Mouse (Mus musculus) neural tube, embryonic 11.5 days (tissue): ENCODE measurements at regions not wholly inside any gene's neighbourhood (a gene's known extent, or its start where the extent isn't known, plus 50 kb on each side); places are given as distances from the start of the nearest gene placed in this dataset.

ENCODE experiments used
- ATAC-seq: fragments of 200-750 bp; cut with Nextera tagmentation; 2 replicates; pipeline ENCODE4 v1.8.0; 2017; ENCODE audit warnings: moderate number of reproducible peaks, mild to moderate bottlenecking, moderate TSS enrichment, moderate library complexity; ENCODE audit not compliant: insufficient read depth, low FRiP score, low TSS enrichment
- DNase-seq: peaks from one replicate; pipeline ENCODE4 v3.0.0-alpha.2; 2015; ENCODE audit warnings: low spot score
- H3K27ac ChIP-seq: fragments of 300-500 bp; sonication (generic); 2 replicates; pipeline ENCODE4 v1.5.1; 2014; ENCODE audit warnings: low read depth, mild to moderate bottlenecking, low read length
- H3K27me3 ChIP-seq: fragments of 300-500 bp; sonication (generic); 2 replicates; pipeline ENCODE4 v1.6.1; 2014; ENCODE audit warnings: mild to moderate bottlenecking, low read length, mixed read lengths; ENCODE audit not compliant: control insufficient read depth, insufficient read depth
- H3K36me3 ChIP-seq: fragments of 300-500 bp; sonication (generic); 2 replicates; pipeline ENCODE4 v1.6.1; 2014; ENCODE audit warnings: mild to moderate bottlenecking, low read length, moderate library complexity, mixed read lengths; ENCODE audit not compliant: control insufficient read depth, insufficient read depth
- H3K4me1 ChIP-seq: fragments of 300-500 bp; sonication (generic); 2 replicates; pipeline ENCODE4 v1.6.1; 2014; ENCODE audit warnings: low read length, mixed read lengths; ENCODE audit not compliant: control insufficient read depth, insufficient read depth
- H3K4me2 ChIP-seq: fragments of 300-500 bp; sonication (generic); 2 replicates; pipeline ENCODE4 v1.6.1; 2014; ENCODE audit warnings: low read depth, mild to moderate bottlenecking, moderate library complexity
- H3K4me3 ChIP-seq: fragments of 300-500 bp; sonication (generic); 2 replicates; pipeline ENCODE4 v1.5.1; 2014; ENCODE audit warnings: low read depth, low read length
- H3K9ac ChIP-seq: fragments of 300-500 bp; sonication (generic); 2 replicates; pipeline ENCODE4 v1.6.1; 2014; ENCODE audit warnings: mild to moderate bottlenecking, low read length
- H3K9me3 ChIP-seq: fragments of 300-500 bp; sonication (generic); 2 replicates; pipeline ENCODE4 v1.6.1; 2016; ENCODE audit warnings: low read length; ENCODE audit not compliant: control insufficient read depth
- WGBS: fragments of 180-500 bp; shearing (Covaris S2); extraction: QIAGEN DNeasy Blood & Tissue Kit; methylation state at CpG from one replicate; pipeline ENCODE4 v1.1.7; 2014; 5-methylcytosine and 5-hydroxymethylcytosine counted together

DNA sequence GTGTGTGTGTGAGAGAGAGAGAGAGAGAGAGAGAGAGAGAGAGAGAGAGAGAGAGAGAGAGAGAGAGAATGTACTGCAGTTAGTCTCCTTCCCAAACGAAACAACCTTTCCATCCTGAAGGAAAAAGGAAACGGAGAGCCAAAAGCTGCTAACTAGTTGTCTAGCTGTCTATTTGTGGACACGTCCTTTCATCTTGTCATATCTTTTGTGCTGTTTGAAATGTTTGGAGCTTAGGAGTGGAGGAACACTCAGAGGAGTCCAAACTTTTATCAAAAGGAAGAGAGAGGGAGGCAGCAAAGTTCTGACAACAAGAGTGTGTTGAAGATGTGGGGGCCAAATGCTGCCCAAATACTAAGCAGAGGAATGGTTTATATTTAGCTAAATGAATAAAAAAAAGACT lies 246.6 kb downstream of the Tmem38b start:
- Histone ChIP-seq H3K9ac (no peak overlapping the region), H3K4me1 (peaks cover 4% of the 10 kb centered on the region; the same call in 1 of the 2 replicates), H3K27me3 (no peaks in the 10 kb centered on the region), H3K4me3 (no peak overlapping the region), H3K9me3 (no peaks in the 10 kb centered on the region), H3K36me3 (no peaks in the 10 kb centered on the region), H3K27ac (no peak overlapping the region; the same call in 1 of the 2 replicates), H3K4me2 (no peak overlapping the region)
- no peak for DNase-seq
- 40% methylated on average over 3 of the region's 3 CpGs for WGBS
- no peak for ATAC-seq

DNA sequence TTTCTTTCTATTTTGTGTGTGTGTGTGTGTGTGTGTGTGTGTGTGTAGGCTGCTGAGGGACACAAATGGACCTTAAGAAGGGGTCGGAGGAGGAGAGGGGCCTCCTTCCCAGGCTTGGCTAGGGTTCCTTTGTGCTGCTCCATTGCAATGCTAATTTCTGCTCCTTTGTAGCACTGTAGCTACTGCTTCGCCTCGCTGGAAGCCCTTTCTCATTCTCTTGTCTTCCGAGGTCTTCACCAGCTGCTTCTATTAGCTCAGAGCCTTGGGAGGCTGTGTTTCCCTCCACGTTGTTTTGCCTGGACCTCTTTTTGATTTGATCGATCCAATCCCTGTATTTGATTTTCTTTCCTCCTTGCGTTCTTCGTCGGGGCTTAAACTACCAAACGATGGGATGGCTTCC lies 247.1 kb downstream of the Tmem38b start:
- H3K9ac ChIP-seq = 0 out of 2 replicates have a peak overlapping the region, but pooled peaks have one; percentile 1
- no peak overlapping the region for H3K4me2 ChIP-seq
- H3K4me3 ChIP-seq = no peak overlapping the region
- H3K36me3 ChIP-seq = no peaks in the 10 kb centered on the region
- DNase-seq (peak; percentile 71), ATAC-seq (peak; percentile 91)
- H3K4me1 ChIP-seq = peaks cover 4% of the 10 kb centered on the region; the same call in 1 of the 2 replicates
- no peaks in the 10 kb centered on the region for H3K9me3 ChIP-seq
- 9% methylated on average over 10 of the region's 10 CpGs for WGBS
- no peaks in the 10 kb centered on the region for H3K27me3 ChIP-seq
- peak overlapping the region; percentile 47 for H3K27ac ChIP-seq

DNA sequence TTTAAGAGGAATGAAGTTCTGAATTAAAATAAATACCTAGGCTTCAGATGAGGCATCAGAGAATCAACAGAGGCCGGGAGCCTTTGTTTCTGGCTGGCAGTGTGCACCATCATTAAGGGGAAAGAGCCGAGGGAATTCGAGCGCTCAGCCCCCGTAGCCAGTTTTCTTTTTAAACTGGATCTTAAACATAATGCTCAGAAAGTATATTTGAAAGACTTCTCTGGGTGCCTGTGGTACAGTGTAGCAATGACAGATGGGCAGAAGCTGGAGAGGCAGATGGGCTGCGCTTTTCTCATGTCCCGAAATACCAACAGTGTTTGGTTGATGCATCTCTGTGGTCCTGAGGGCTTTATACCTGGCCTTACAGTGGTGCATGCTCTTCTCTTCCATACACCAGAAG lies 247.6 kb downstream of the Tmem38b start:
- Histone ChIP-seq H3K4me1 (peaks cover 4% of the 10 kb centered on the region; the same call in 1 of the 2 replicates), H3K36me3 (no peaks in the 10 kb centered on the region), H3K4me2 (no peak overlapping the region), H3K27me3 (no peaks in the 10 kb centered on the region), H3K9me3 (no peaks in the 10 kb centered on the region), H3K4me3 (no peak overlapping the region), H3K27ac (peak overlapping the region; percentile 47), H3K9ac (no peak overlapping the region; the same call in 1 of the 2 replicates)
- peak; percentile 29; the same call in 1 of the 2 replicates for ATAC-seq
- WGBS = 47% methylated on average over 7 of the region's 7 CpGs
- peak; percentile 24 for DNase-seq

DNA sequence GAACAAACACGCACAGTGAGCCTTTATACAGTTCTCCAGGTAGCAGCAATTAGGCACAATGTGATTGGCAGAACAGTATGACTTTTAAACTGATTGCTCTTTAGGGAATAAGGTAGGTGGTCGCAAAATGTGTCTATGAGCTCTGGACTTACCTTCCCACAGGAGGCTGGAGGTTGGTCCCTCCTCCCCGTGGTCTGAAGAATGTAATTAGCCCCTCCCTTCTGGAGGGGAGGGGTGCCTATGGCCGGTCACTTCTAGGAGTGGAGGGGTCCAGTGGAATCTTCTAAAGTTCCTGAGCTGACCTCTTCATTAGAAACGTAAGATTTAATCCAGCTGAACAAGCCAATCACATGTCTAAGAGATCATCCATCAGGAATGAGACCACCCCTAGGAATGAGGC lies 248.4 kb downstream of the Tmem38b start:
- Histone ChIP-seq H3K4me2 (no peak overlapping the region), H3K9me3 (no peaks in the 10 kb centered on the region), H3K36me3 (no peaks in the 10 kb centered on the region), H3K27ac (no peak overlapping the region), H3K4me3 (no peak overlapping the region), H3K4me1 (peaks cover 4% of the 10 kb centered on the region; the same call in 1 of the 2 replicates), H3K9ac (no peak overlapping the region), H3K27me3 (no peaks in the 10 kb centered on the region)
- ATAC-seq = no peak
- DNase-seq = no peak
- WGBS = 61% methylated on average over 5 of the region's 5 CpGs

DNA sequence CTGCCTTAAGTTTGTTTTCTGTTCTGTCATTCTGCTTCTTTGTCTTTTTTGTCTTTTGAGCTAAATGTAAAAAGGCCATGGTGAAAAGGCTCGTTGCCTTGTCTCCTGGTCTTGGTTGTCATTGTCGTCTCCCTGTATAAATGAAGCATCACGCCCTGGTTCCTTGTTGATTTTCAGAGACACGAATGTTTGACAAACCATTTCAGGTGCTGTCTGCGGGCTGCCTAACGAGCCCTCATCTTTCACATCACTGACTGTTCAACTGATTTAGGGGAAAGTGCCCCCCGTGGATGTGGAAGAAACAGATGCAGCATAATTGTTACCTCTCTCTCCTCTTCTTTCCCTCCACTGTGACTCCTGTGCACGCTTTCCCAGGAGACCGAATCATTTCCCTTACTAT lies 254.7 kb downstream of the Tmem38b start:
- Histone ChIP-seq H3K36me3 (no peaks in the 10 kb centered on the region), H3K9ac (no peak overlapping the region), H3K4me2 (no peak overlapping the region), H3K9me3 (no peaks in the 10 kb centered on the region), H3K4me1 (no peaks in the 10 kb centered on the region), H3K27ac (no peak overlapping the region), H3K27me3 (no peaks in the 10 kb centered on the region), H3K4me3 (no peak overlapping the region)
- WGBS = 79% methylated on average over 9 of the region's 9 CpGs
- DNase-seq = no peak
- no peak for ATAC-seq

DNA sequence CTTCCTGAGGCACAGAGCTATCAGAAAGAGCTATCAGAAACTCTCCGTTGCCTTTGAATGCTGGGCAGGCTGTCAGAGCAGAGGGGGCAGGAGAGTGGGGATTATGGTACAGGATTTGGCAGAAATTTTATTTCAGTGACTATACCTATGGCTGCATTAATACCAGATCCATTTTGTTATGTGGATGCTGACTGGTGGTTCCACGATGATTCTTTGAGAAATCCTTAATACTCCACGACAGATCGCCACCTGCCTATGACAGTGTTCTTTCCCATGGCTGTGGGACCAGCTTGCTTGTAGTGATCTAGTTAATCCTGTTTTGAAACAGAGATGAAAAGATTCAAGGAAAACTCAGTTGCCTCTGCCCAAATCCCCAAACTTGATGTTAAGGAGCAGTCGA lies 255.6 kb downstream of the Tmem38b start:
- DNase-seq (no peak), ATAC-seq (no peak)
- Histone ChIP-seq H3K9ac (no peak overlapping the region), H3K9me3 (no peaks in the 10 kb centered on the region), H3K4me1 (no peaks in the 10 kb centered on the region), H3K27me3 (no peaks in the 10 kb centered on the region), H3K4me3 (no peak overlapping the region), H3K36me3 (no peaks in the 10 kb centered on the region), H3K27ac (no peak overlapping the region), H3K4me2 (no peak overlapping the region)
- 89% methylated on average over 5 of the region's 5 CpGs for WGBS

DNA sequence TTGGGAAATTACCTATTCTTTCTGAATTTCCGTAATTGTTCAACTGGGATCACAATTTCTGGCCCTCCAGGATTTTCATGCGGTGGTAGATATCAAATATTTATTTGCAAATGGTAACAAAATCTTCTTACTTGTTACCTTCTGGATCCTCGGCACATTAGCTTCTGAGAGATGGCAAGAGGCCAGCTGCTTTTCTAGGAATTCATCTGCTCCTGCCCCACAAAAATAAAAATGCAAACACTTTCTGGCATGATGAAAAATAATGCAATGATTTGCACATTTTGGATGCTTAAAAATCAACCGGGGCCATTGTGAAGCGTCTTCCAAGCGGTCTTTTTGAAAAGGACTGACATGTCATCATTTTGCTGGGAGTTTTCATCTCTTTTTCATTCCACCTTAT lies 258.9 kb downstream of the Tmem38b start:
- no peaks in the 10 kb centered on the region for H3K27me3 ChIP-seq
- ATAC-seq (no peak), DNase-seq (no peak)
- H3K27ac ChIP-seq = no peak overlapping the region
- H3K4me2 ChIP-seq = no peak overlapping the region
- no peaks in the 10 kb centered on the region for H3K36me3 ChIP-seq
- 90% methylated on average over 6 of the region's 6 CpGs for WGBS
- no peak overlapping the region for H3K4me3 ChIP-seq
- no peaks in the 10 kb centered on the region for H3K9me3 ChIP-seq
- no peaks in the 10 kb centered on the region for H3K4me1 ChIP-seq
- no peak overlapping the region for H3K9ac ChIP-seq

DNA sequence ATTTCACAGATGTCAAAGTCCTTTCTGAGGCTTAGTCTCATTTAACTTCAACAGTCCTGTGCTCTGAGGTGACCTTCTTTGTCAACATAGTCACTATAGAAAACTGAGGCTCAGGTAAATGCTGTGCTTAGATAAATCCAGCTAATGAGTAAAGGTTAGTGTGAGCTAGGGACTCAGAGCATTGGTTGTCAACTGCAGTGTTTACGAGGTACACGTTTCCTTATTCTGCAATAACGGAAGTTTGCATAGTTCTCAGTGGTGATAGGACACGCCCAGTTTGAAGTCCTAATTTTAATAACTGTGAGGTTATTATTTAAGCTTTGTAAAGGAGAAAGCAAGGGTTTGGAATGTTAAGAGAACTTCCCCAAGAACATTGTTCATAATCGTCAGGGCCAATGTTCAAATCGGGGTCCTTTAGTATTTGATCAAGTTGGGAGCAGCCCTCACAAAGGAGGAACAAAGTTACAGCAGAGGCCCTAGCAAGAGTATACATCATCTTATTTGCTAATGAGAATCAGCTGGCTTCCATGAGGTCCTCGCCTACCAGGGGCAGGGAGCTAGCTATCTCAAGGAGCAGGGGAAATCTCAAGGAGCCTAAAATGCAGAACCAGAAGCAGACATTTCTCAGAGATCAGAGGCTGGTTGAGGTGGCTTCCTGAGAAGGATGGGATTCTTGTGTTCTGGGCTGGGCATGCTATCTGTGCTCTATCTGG lies 268.6 kb downstream of the Tmem38b start:
- no peak for DNase-seq
- no peaks in the 10 kb centered on the region for H3K27me3 ChIP-seq
- no peak overlapping the region for H3K27ac ChIP-seq
- H3K4me3 ChIP-seq = no peak overlapping the region
- 88% methylated on average over 7 of the region's 7 CpGs for WGBS
- no peak overlapping the region for H3K9ac ChIP-seq
- H3K4me2 ChIP-seq = no peak overlapping the region
- H3K36me3 ChIP-seq = no peaks in the 10 kb centered on the region
- no peaks in the 10 kb centered on the region for H3K9me3 ChIP-seq
- H3K4me1 ChIP-seq = no peaks in the 10 kb centered on the region
- no peak for ATAC-seq

DNA sequence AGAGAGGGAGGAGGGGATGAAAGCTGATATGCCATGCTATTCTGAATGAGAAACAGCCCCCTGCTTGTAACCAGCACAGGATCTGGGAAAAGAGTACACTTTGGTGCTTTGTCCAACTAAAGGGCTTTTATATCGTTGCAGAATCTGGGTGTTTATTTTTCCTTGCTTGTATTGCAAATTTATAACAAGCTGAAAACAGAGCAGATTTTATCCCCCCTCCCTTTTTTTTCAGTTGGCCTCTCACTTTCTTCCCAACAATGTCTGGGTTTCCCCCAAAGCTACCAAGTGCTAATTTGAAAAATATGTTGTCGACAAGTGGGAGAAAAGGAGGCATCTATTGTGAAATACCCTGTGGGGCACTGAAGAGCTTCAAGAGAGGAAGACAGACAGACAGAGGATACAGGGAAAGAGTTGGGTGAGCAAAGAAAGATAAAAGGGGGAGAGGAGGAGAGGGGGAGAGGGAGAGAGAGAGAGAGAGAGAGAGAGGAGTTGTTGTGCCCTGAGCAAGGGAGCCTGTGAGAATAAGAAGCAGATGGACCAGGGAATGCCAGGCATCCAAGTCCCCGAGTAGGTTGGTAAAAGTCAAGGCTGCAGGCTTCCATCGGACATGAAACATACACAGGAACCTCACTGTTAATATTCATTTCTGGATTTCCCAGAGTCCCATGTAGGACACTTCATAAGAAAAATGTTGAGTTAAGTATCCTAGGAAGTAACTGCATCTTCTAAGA lies 269.5 kb downstream of the Tmem38b start:
- Histone ChIP-seq H3K36me3 (no peaks in the 10 kb centered on the region), H3K27ac (no peak overlapping the region), H3K4me2 (no peak overlapping the region), H3K4me3 (no peak overlapping the region), H3K9ac (no peak overlapping the region), H3K27me3 (no peaks in the 10 kb centered on the region), H3K4me1 (no peaks in the 10 kb centered on the region), H3K9me3 (no peaks in the 10 kb centered on the region)
- WGBS = 73% methylated on average over 4 of the region's 4 CpGs
- DNase-seq (no peak), ATAC-seq (no peak)
